Mouse (Mus musculus) ovary, adult 18-20 months (tissue): Measurements from ENCODE around the gene Ago3.

Source experiments
- DNase-seq: peaks from one replicate; pipeline ENCODE4 v3.0.0; 2022; ENCODE audit warnings: low spot score, mixed read lengths

Gene Ago3

GRCm38 (mm10) chr4:126429347-126430079 is at the start of gene Ago3:
TSS of gene Ago3 (minus strand) at chr4:126429556.
- DNase-seq, result peak; percentile 91

- no peak for DNase-seq
Observed at GRCm38 (mm10) chr4:126473031-126473430, 43.7 kb upstream of the Ago3 start.

GRCm38 (mm10) chr4:126469334-126469733 is 40.0 kb upstream of the Ago3 start:
- DNase-seq, result no peak

GRCm38 (mm10) chr4:126468925-126469324 is 39.6 kb upstream of the Ago3 start:
- DNase-seq, result no peak

GRCm38 (mm10) chr4:126468285-126468901 is 39.0 kb upstream of the Ago3 start, which contains the start of gene Ago1:
TSS of gene Ago1 (minus strand) at chr4:126468583.
- peak; percentile 93 for DNase-seq

GRCm38 (mm10) chr4:126467721-126468284 is 38.4 kb upstream of the Ago3 start:
- peak; percentile 54 for DNase-seq

GRCm38 (mm10) chr4:126466251-126466750 is 36.9 kb upstream of the Ago3 start:
- DNase-seq, result no peak

- DNase-seq, result no peak
Observed at GRCm38 (mm10) chr4:126465843-126466242, 36.5 kb upstream of the Ago3 start.

- DNase-seq, result no peak
Observed at GRCm38 (mm10) chr4:126464892-126465235, 35.5 kb upstream of the Ago3 start.

- no peak for DNase-seq
Observed at GRCm38 (mm10) chr4:126464189-126464891, 35.0 kb upstream of the Ago3 start.

GRCm38 (mm10) chr4:126455441-126455840 is 26.1 kb upstream of the Ago3 start:
- no peak for DNase-seq

- DNase-seq, result no peak
Observed at GRCm38 (mm10) chr4:126454547-126455254, 25.3 kb upstream of the Ago3 start.

GRCm38 (mm10) chr4:126450268-126450667 is 20.9 kb upstream of the Ago3 start:
- no peak for DNase-seq

GRCm38 (mm10) chr4:126447126-126447525 is 17.8 kb upstream of the Ago3 start:
- DNase-seq, result no peak

GRCm38 (mm10) chr4:126444528-126444927 is 15.2 kb upstream of the Ago3 start:
- DNase-seq, result no peak

GRCm38 (mm10) chr4:126438261-126438660 is 8.9 kb upstream of the Ago3 start:
- DNase-seq, result no peak

- no peak for DNase-seq
Observed at GRCm38 (mm10) chr4:126436268-126436667, 6.9 kb upstream of the Ago3 start.

GRCm38 (mm10) chr4:126434094-126434493 is 4.7 kb upstream of the Ago3 start:
- DNase-seq, result no peak

GRCm38 (mm10) chr4:126433175-126433574 is 3.8 kb upstream of the Ago3 start:
- DNase-seq, result no peak

GRCm38 (mm10) chr4:126431746-126432145 is 2.4 kb upstream of the Ago3 start:
- no peak for DNase-seq

- no peak for DNase-seq
Observed at GRCm38 (mm10) chr4:126428682-126429346, 542 bp downstream of the Ago3 start.
